ENCODE assay signal across 14 mouse cellular contexts in the genomic region with DNA sequence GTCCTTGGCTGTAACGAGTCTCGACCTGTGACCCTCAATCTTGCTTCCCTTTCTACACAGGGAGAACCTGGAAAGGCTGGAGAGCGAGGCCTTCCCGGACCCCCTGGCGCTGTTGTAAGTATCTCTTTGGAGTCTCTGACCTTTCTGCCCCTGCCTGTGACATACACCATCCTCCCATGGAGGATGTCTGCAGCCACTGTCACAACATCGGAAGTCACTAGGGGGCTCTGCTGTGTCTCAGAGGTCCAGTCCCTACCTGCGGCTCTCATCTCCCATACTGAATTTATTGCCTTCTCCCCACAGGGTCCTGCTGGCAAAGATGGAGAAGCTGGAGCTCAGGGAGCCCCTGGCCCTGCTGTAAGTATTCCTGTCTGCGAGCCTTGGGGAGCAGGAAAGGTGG. TPM values are rescaled to one million over a fixed set of nuclear protein-coding genes. Genes with fewer than 3 reads are reported as not detected.
DNase-seq lines count a peak whose midpoint lies in the region; ATAC-seq and TF ChIP-seq lines count a peak whose summit lies in the region.
"Had no signal": no experiment of that assay in that cellular context is flagged by ENCODE, and none has a peak within 500 bp of the region (broad histone marks: within the 10 kb centered on the region; RNA-seq: fewer than 3 reads in every experiment).

No protein-coding gene starts in this region.

- H3K36me3 ChIP-seq in heart, embryonic 11.5 days (ENCODE audit: control insufficient read depth, insufficient read depth, low read length): peaks cover 6% of the 10 kb centered on the region; the same call in 1 of the 2 replicates
- H3K36me3 ChIP-seq in limb, embryonic 13.5 days: peaks cover 100% of the 10 kb centered on the region
- peaks cover 100% of the 10 kb centered on the region for H3K36me3 ChIP-seq in limb, embryonic 10.5 days
- peaks cover 18% of the 10 kb centered on the region; the same call in 1 of the 2 replicates for H3K36me3 ChIP-seq in stomach, embryonic 16.5 days (ENCODE audit: control insufficient read depth, insufficient read depth, low read length)

- WGBS in heart, embryonic 11.5 days (ENCODE audit: insufficient replicate concordance): 30% methylated on average over 8 of the region's 8 CpGs
- WGBS in limb, embryonic 13.5 days: 27% methylated on average over 8 of the region's 8 CpGs
- WGBS in limb, embryonic 10.5 days: 22% methylated on average over 8 of the region's 8 CpGs
- 32% methylated on average over 8 of the region's 8 CpGs for WGBS in stomach, embryonic 16.5 days

- H3K9ac ChIP-seq in heart, embryonic 11.5 days (ENCODE audit: low read depth, low read length): no peak overlapping the region
- H3K9ac ChIP-seq in limb, embryonic 13.5 days: peak overlapping the region; percentile 0; the same call in 1 of the 2 replicates
- H3K9ac ChIP-seq in stomach, embryonic 16.5 days (ENCODE audit: low read length): no peak overlapping the region

- TF ChIP-seq POLR2A in cortical plate, adult 2 months (IDR thresholded peaks at IDR 0.05; ENCODE audit: extremely low read depth, insufficient read depth, low read length): no peak

- TF ChIP-seq CTCF in cortical plate, adult 2 months (IDR thresholded peaks at IDR 0.05; ENCODE audit: extremely low read depth, insufficient read depth, low read length): 0 out of 2 replicates have a peak, but pooled peaks have one; percentile 15

- no peaks in the 10 kb centered on the region for H3K9me3 ChIP-seq in heart, embryonic 11.5 days (replicated peaks; ENCODE audit: control insufficient read depth, low read length)
- no peaks in the 10 kb centered on the region for H3K9me3 ChIP-seq in limb, embryonic 13.5 days
- H3K9me3 ChIP-seq in limb, embryonic 10.5 days (replicated peaks): no peaks in the 10 kb centered on the region
- no peaks in the 10 kb centered on the region for H3K9me3 ChIP-seq in stomach, embryonic 16.5 days (replicated peaks; ENCODE audit: control insufficient read depth, low read length)

- no peaks in the 10 kb centered on the region for H3K4me1 ChIP-seq in heart, embryonic 11.5 days (ENCODE audit: control insufficient read depth, insufficient read depth, low read length)
- H3K4me1 ChIP-seq in limb, embryonic 13.5 days: peaks cover 14% of the 10 kb centered on the region
- H3K4me1 ChIP-seq in limb, embryonic 10.5 days: peaks cover 3% of the 10 kb centered on the region; the same call in 1 of the 2 replicates
- no peaks in the 10 kb centered on the region for H3K4me1 ChIP-seq in cortical plate, adult 2 months (ENCODE audit: control insufficient read depth, insufficient read depth, low read length)
- peaks cover 13% of the 10 kb centered on the region; the same call in 1 of the 2 replicates for H3K4me1 ChIP-seq in stomach, embryonic 16.5 days (ENCODE audit: control insufficient read depth, insufficient read depth, low read length)

- peaks cover 17% of the 10 kb centered on the region for H3K27me3 ChIP-seq in heart, embryonic 11.5 days (ENCODE audit: control insufficient read depth, insufficient read depth, low read length)
- H3K27me3 ChIP-seq in limb, embryonic 13.5 days: no peaks in the 10 kb centered on the region
- peaks cover 17% of the 10 kb centered on the region; the same call in 1 of the 2 replicates for H3K27me3 ChIP-seq in limb, embryonic 10.5 days (ENCODE audit: low read depth, poor library complexity, severe bottlenecking)
- H3K27me3 ChIP-seq in stomach, embryonic 16.5 days (ENCODE audit: control insufficient read depth, insufficient read depth, low read length): no peaks in the 10 kb centered on the region

- DNase-seq in heart, adult 18-20 months: no peak
- no peak for DNase-seq in limb, embryonic 10.5 days (ENCODE audit: low spot score)
- DNase-seq in adrenal gland, postnatal 25 days: no peak
- no peak for DNase-seq in adrenal gland, adult 18-20 months (ENCODE audit: low spot score in 2 of 2)
- DNase-seq: adrenal gland, adult 2 months; cerebellum, postnatal 14 days; lung, postnatal 14 days had no signal

- no peak overlapping the region for H3K4me3 ChIP-seq in heart, embryonic 11.5 days (ENCODE audit: low read depth, low read length)
- no peak overlapping the region for H3K4me3 ChIP-seq in limb, embryonic 13.5 days
- no peak overlapping the region for H3K4me3 ChIP-seq in limb, embryonic 10.5 days
- no peak overlapping the region for H3K4me3 ChIP-seq in cortical plate, adult 2 months (ENCODE audit: insufficient read depth, low read length)
- H3K4me3 ChIP-seq in stomach, embryonic 16.5 days (replicated peaks; ENCODE audit: low read length): no peak overlapping the region

- H3K27ac ChIP-seq in heart, embryonic 11.5 days (ENCODE audit: low read depth, low read length): peak overlapping the region; percentile 0; the same call in 1 of the 2 replicates
- peak overlapping the region; percentile 69; the same call in 1 of the 2 replicates for H3K27ac ChIP-seq in limb, embryonic 13.5 days
- no peak overlapping the region for H3K27ac ChIP-seq in limb, embryonic 10.5 days
- H3K27ac ChIP-seq in cortical plate, adult 2 months (ENCODE audit: insufficient read depth, low read length): no peak overlapping the region
- H3K27ac ChIP-seq in stomach, embryonic 16.5 days (ENCODE audit: low read length): peak overlapping the region; percentile 97

- H3K4me2 ChIP-seq in heart, embryonic 11.5 days: no peak overlapping the region
- H3K4me2 ChIP-seq in limb, embryonic 13.5 days (replicated peaks): 0 out of 2 replicates have a peak overlapping the region, but pooled peaks have one; percentile 5
- peak overlapping the region; percentile 10; the same call in 1 of the 2 replicates for H3K4me2 ChIP-seq in stomach, embryonic 16.5 days (ENCODE audit: low read depth, low read length)

- no peak for ATAC-seq in heart, embryonic 11.5 days (replicated peaks; ENCODE audit: insufficient number of reproducible peaks, low FRiP score, low TSS enrichment)
- no peak for ATAC-seq in limb, embryonic 13.5 days (ENCODE audit: low FRiP score, low read depth)
- no peak for ATAC-seq in stomach, embryonic 16.5 days (ENCODE audit: insufficient read depth, low FRiP score)
- ATAC-seq: forebrain, embryonic 14.5 days had no signal

RNA-seq across cellular contexts. Expression of a gene that starts 8.3 kb away (rescaled TPM):
- 129 and 157 TPM in 2 replicates for polyA plus RNA-seq in heart, embryonic 11.5 days (2014; fragmentation: Nextera tagmentation; extraction: Ambion mirVana)
- total RNA-seq in heart, adult 18-20 months (2021): 10 to 100 TPM; 43.0 to 53.3 TPM
- polyA plus RNA-seq in limb, embryonic 13.5 days (2015; fragmentation: Nextera tagmentation; extraction: Ambion mirVana): 1,007 and 1,170 TPM in 2 replicates
- 81.4 and 104 TPM in 2 replicates for polyA plus RNA-seq in limb, embryonic 10.5 days (2016; fragmentation: Nextera tagmentation; extraction: Ambion mirVana)
- polyA plus RNA-seq in cortical plate, adult 2 months (2012; rRNA removed): 4.3 and 4.9 TPM in 2 replicates
- 2,066 and 2,076 TPM in 2 replicates for polyA plus RNA-seq in stomach, embryonic 16.5 days (2015; fragmentation: Nextera tagmentation; extraction: Ambion mirVana)
- 74.0 and 116 TPM in 2 replicates for total RNA-seq in adrenal gland, postnatal 25 days (2021)
- 10 to 100 TPM; 20.4 to 40.2 TPM for total RNA-seq in adrenal gland, adult 18-20 months (2021)

RNA-seq across cellular contexts. Expression of a gene that starts 23.1 kb away (rescaled TPM):
- 0.24 TPM in 1 of 2 replicates, not detected in the other for polyA plus RNA-seq in heart, embryonic 11.5 days (2014; fragmentation: Nextera tagmentation; extraction: Ambion mirVana)
- not detected for total RNA-seq in heart, adult 18-20 months (2021)
- not detected in 2 replicates for polyA plus RNA-seq in limb, embryonic 13.5 days (2015; fragmentation: Nextera tagmentation; extraction: Ambion mirVana)
- not detected in 2 replicates for polyA plus RNA-seq in limb, embryonic 10.5 days (2016; fragmentation: Nextera tagmentation; extraction: Ambion mirVana)
- not detected in 2 replicates for polyA plus RNA-seq in cortical plate, adult 2 months (2012; rRNA removed)
- polyA plus RNA-seq in stomach, embryonic 16.5 days (2015; fragmentation: Nextera tagmentation; extraction: Ambion mirVana): not detected in 2 replicates
- total RNA-seq in adrenal gland, postnatal 25 days (2021): not detected in 2 replicates
- not detected for total RNA-seq in adrenal gland, adult 18-20 months (2021)
- total RNA-seq: adrenal gland, adult 2 months; ES-E14; heart, postnatal 10 days had no signal
- polyA plus RNA-seq: adrenal gland, adult 2 months; forebrain, embryonic 14.5 days had no signal

RNA-seq across cellular contexts. Expression of a gene that starts 31.8 kb away (rescaled TPM):
- 24.7 and 25.3 TPM in 2 replicates for polyA plus RNA-seq in heart, embryonic 11.5 days (2014; fragmentation: Nextera tagmentation; extraction: Ambion mirVana)
- 100 to 1,000 TPM; 182 to 184 TPM for total RNA-seq in heart, adult 18-20 months (2021)
- 6.1 and 7.1 TPM in 2 replicates for polyA plus RNA-seq in limb, embryonic 13.5 days (2015; fragmentation: Nextera tagmentation; extraction: Ambion mirVana)
- 0.23 TPM in 1 of 2 replicates, not detected in the other for polyA plus RNA-seq in limb, embryonic 10.5 days (2016; fragmentation: Nextera tagmentation; extraction: Ambion mirVana)
- polyA plus RNA-seq in cortical plate, adult 2 months (2012; rRNA removed): 1.6 and 1.8 TPM in 2 replicates
- polyA plus RNA-seq in stomach, embryonic 16.5 days (2015; fragmentation: Nextera tagmentation; extraction: Ambion mirVana): 0.41 and 3.2 TPM in 2 replicates
- total RNA-seq in adrenal gland, postnatal 25 days (2021): not detected in 2 replicates
- total RNA-seq in adrenal gland, adult 18-20 months (2021): under 1 TPM in 1 of 2 experiments, not detected in 1; 0.80 TPM
- total RNA-seq: adrenal gland, adult 2 months; ES-E14 had no signal
- polyA plus RNA-seq: forebrain, embryonic 14.5 days had no signal

RNA-seq across cellular contexts. Expression of a gene that starts 46.5 kb away (rescaled TPM):
- 11.4 and 16.3 TPM in 2 replicates for polyA plus RNA-seq in heart, embryonic 11.5 days (2014; fragmentation: Nextera tagmentation; extraction: Ambion mirVana)
- 10 to 100 TPM; 44.8 to 47.2 TPM for total RNA-seq in heart, adult 18-20 months (2021)
- polyA plus RNA-seq in limb, embryonic 13.5 days (2015; fragmentation: Nextera tagmentation; extraction: Ambion mirVana): 11.4 and 11.8 TPM in 2 replicates
- polyA plus RNA-seq in limb, embryonic 10.5 days (2016; fragmentation: Nextera tagmentation; extraction: Ambion mirVana): 9.9 and 10.8 TPM in 2 replicates
- polyA plus RNA-seq in cortical plate, adult 2 months (2012; rRNA removed): 284 and 326 TPM in 2 replicates
- polyA plus RNA-seq in stomach, embryonic 16.5 days (2015; fragmentation: Nextera tagmentation; extraction: Ambion mirVana): 6.6 and 8.0 TPM in 2 replicates
- 125 and 146 TPM in 2 replicates for total RNA-seq in adrenal gland, postnatal 25 days (2021)
- total RNA-seq in adrenal gland, adult 18-20 months (2021): 100 to 1,000 TPM; 107 to 115 TPM

Comparison
In these comparisons a context has a peak if more than half of its experiments do, and no peak if none do; other contexts are left out.
1. H3K27ac ChIP-seq: peak in heart, embryonic 11.5 days (single experiment), limb, embryonic 13.5 days (single experiment) and stomach, embryonic 16.5 days (single experiment); none in limb, embryonic 10.5 days (single experiment) and cortical plate, adult 2 months (single experiment).
2. RNA of a gene that starts 8.3 kb away (polyA plus RNA-seq): 2,066 to 2,076 TPM in stomach, embryonic 16.5 days, 1,007 to 1,170 TPM in limb, embryonic 13.5 days, 129 to 157 TPM in heart, embryonic 11.5 days and 81.4 to 104 TPM in limb, embryonic 10.5 days; 4.3 to 4.9 TPM in cortical plate, adult 2 months; every median in the first group is over 10 times any median in the second.